Mouse (Mus musculus) ES-Bruce4 (cell line): ENCODE measurements at regions not wholly inside any gene's neighbourhood (a gene's known extent, or its start where the extent isn't known, plus 50 kb on each side); places are given as distances from the start of the nearest gene placed in this dataset.

Experiments
- CTCF ChIP-seq: IDR thresholded peaks from one replicate; pipeline ENCODE4 v1.8.1; 2011; ENCODE audit warnings: low read depth, low read length
- EP300 ChIP-seq: IDR thresholded peaks from 2 replicates; pipeline ENCODE4 v1.6.1; 2011; ENCODE audit warnings: low read depth, low read length; ENCODE audit not compliant: insufficient read depth
- POLR2A ChIP-seq: IDR thresholded peaks from one replicate; pipeline ENCODE4 v1.8.1; 2011; ENCODE audit warnings: low read length; ENCODE audit not compliant: insufficient read depth

DNA sequence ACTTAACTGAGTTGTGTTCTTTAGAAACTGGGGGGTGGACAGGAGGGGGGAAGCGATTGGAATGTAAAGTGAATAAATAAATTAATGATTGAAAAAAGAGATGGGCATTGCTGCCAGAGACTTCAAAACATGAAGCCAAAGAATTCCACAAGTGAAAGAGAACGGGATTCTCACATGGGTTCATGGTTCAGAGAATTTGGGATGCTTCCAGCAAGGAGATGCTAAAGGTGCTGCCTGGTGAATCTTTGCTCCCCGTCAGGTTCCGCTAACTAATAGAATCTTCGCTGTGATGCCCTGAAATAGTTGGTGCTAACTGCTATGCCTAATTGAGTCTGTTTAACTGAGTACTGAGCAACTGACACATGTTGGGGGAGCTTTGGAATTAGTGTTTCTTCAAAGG is 118.9 kb upstream of the Bet1 start:
- TF ChIP-seq POLR2A = no peak
- TF ChIP-seq CTCF = no peak
- TF ChIP-seq EP300 = no peak
